In the genomic region with DNA sequence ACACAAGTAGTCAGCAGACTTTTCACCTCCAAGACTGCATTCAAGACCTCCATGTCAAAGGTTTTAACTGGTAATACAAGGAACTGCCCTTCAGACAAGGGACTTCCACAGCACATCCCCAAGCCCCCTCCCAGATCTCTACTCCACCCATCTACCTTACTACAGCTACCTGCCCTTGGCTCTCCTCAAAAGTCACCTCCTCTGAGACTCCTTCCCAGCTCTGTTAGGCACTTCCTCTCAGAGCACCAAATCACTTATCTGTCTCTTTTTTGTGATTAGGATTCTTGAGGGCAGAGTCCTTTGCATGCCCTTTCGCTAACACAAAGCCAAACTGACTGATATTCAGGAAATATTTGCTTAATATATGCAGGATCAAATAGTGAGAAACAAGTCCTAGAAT, we compare ENCODE assay signal across 16 mouse cellular contexts.
"Had no signal": no experiment of that assay in that cellular context is flagged by ENCODE, and none has a peak within 500 bp of the region (broad histone marks: within the 10 kb centered on the region; RNA-seq: fewer than 3 reads in every experiment).

No protein-coding gene starts in this region.

- DNase-seq: gastrocnemius, postnatal 14 days; gastrocnemius, postnatal 36 days; heart, adult 18-20 months; heart, postnatal 14 days; heart, postnatal 36 days; kidney, adult 11 months; kidney, adult 2 months; kidney, adult 9 months; kidney, postnatal 14 days; kidney, postnatal 36 days; layer of hippocampus, adult 9-11 months; layer of hippocampus, postnatal 36 days; liver; liver, embryonic 13.5 days had no signal

- ATAC-seq: hindbrain, postnatal 0 days; intestine, embryonic 16.5 days had no signal
